Mouse (Mus musculus) limb, embryonic 13.5 days (tissue): ENCODE results near the gene Cdipt. TPM values are rescaled to one million over a fixed set of nuclear protein-coding genes. Genes with fewer than 3 reads are reported as not detected.

ENCODE experiments used
- ATAC-seq: fragments of 200-750 bp; cut with Nextera tagmentation; 2 replicates; pipeline ENCODE4 v1.8.0; 2017; ENCODE audit warnings: low read depth, moderate number of reproducible peaks, moderate TSS enrichment; ENCODE audit not compliant: low FRiP score
- H3K27ac ChIP-seq: fragments of 300-500 bp; sonication (generic); 2 replicates; pipeline ENCODE4 v1.5.1; 2015; ENCODE audit warnings: inconsistent platforms, mild to moderate bottlenecking, moderate library complexity
- H3K27me3 ChIP-seq: fragments of 300-500 bp; sonication (generic); 2 replicates; pipeline ENCODE4 v1.6.1; 2015; ENCODE audit warnings: mild to moderate bottlenecking, inconsistent platforms
- H3K36me3 ChIP-seq: fragments of 300-500 bp; sonication (generic); 2 replicates; pipeline ENCODE4 v1.6.1; 2015; ENCODE audit warnings: inconsistent platforms, mild to moderate bottlenecking, moderate library complexity
- H3K4me1 ChIP-seq: fragments of 300-500 bp; sonication (generic); 2 replicates; pipeline ENCODE4 v1.6.1; 2015; ENCODE audit warnings: inconsistent platforms
- H3K4me2 ChIP-seq: fragments of 300-500 bp; sonication (generic); replicated peaks from 2 replicates; pipeline ENCODE4 v1.6.1; 2015; ENCODE audit warnings: inconsistent platforms, mild to moderate bottlenecking, moderate library complexity
- H3K4me3 ChIP-seq: fragments of 300-500 bp; sonication (generic); 2 replicates; pipeline ENCODE4 v1.5.1; 2015; ENCODE audit warnings: moderate library complexity, mild to moderate bottlenecking, inconsistent platforms
- H3K9ac ChIP-seq: fragments of 300-500 bp; sonication (generic); 2 replicates; pipeline ENCODE4 v1.6.1; 2015; ENCODE audit warnings: mild to moderate bottlenecking, inconsistent platforms
- H3K9me3 ChIP-seq: fragments of 300-500 bp; sonication (generic); 2 replicates; pipeline ENCODE4 v1.6.1; 2016; ENCODE audit warnings: inconsistent platforms
- WGBS: fragments of 180-500 bp; shearing (Covaris S2); methylation state at CpG from one replicate; pipeline ENCODE4 v1.1.7; 2015; 5-methylcytosine and 5-hydroxymethylcytosine counted together
- polyA plus RNA-seq: library from polyadenylated mRNA; unstranded; fragments of >200 nt; fragmentation: Nextera tagmentation; extraction: Ambion mirVana; gene quantifications from 2 replicates; pipeline ENCODE4 v1.2.1, GENCODE M21; 2015

Cdipt gene
- polyA plus RNA-seq = 97.1 and 105 TPM in 2 replicates

GRCm38 (mm10) chr7:126975893-126975949 is at the start of gene Cdipt:
TSS of gene Cdipt (plus strand) at chr7:126975914.
- H3K4me3 ChIP-seq = peak within 1 kb of the TSS; percentile 98
- no peaks in the 10 kb centered on the region for H3K27me3 ChIP-seq
- WGBS = 0% methylated on average over 1 of the region's 1 CpGs
- ATAC-seq = no peak
- H3K36me3 ChIP-seq = peaks cover 27% of the 10 kb centered on the region
- peaks cover 15% of the 10 kb centered on the region for H3K4me1 ChIP-seq
- H3K9me3 ChIP-seq = no peaks in the 10 kb centered on the region
- peak within 1 kb of the TSS; percentile 77 for H3K4me2 ChIP-seq
- peak within 1 kb of the TSS; percentile 84 for H3K27ac ChIP-seq
- H3K9ac ChIP-seq = peak within 1 kb of the TSS; percentile 99

- peaks cover 8% of the 10 kb centered on the region for H3K36me3 ChIP-seq
- H3K27me3 ChIP-seq = no peaks in the 10 kb centered on the region
- H3K27ac ChIP-seq = no peak overlapping the region
- no peaks in the 10 kb centered on the region for H3K9me3 ChIP-seq
- no peak for ATAC-seq
- 19% methylated on average over 3 of the region's 3 CpGs for WGBS
- H3K4me2 ChIP-seq = no peak overlapping the region
- H3K4me3 ChIP-seq = no peak overlapping the region
- H3K4me1 ChIP-seq = peaks cover 17% of the 10 kb centered on the region
- no peak overlapping the region for H3K9ac ChIP-seq
Measured at GRCm38 (mm10) chr7:126926299-126926698, 49.4 kb upstream of the Cdipt start.

- Histone ChIP-seq H3K4me1 (peaks cover 12% of the 10 kb centered on the region), H3K4me2 (peak within 1 kb of the TSS; percentile 91), H3K36me3 (peaks cover 23% of the 10 kb centered on the region), H3K27ac (peak within 1 kb of the TSS; percentile 79), H3K9ac (peak within 1 kb of the TSS; percentile 90), H3K4me3 (peak within 1 kb of the TSS; percentile 80), H3K27me3 (no peaks in the 10 kb centered on the region), H3K9me3 (no peaks in the 10 kb centered on the region)
- peak; percentile 97 for ATAC-seq
- 4% methylated on average over 56 of the region's 56 CpGs for WGBS
Measured at GRCm38 (mm10) chr7:126928384-126929037, 47.2 kb upstream of the Cdipt start, which contains the start of gene Kctd13. TSS of gene Kctd13 (plus strand) at chr7:126928879.

GRCm38 (mm10) chr7:126929046-126929445 is 46.7 kb upstream of the Cdipt start:
- no peaks in the 10 kb centered on the region for H3K9me3 ChIP-seq

GRCm38 (mm10) chr7:126932652-126933051 is 43.1 kb upstream of the Cdipt start:
- no peaks in the 10 kb centered on the region for H3K27me3 ChIP-seq
- H3K4me3 ChIP-seq = no peak overlapping the region
- peaks cover 12% of the 10 kb centered on the region for H3K4me1 ChIP-seq
- peaks cover 50% of the 10 kb centered on the region for H3K36me3 ChIP-seq
- no peaks in the 10 kb centered on the region for H3K9me3 ChIP-seq
- H3K4me2 ChIP-seq = no peak overlapping the region
- H3K27ac ChIP-seq = no peak overlapping the region
- no peak overlapping the region for H3K9ac ChIP-seq
- ATAC-seq = no peak
- 89% methylated on average over 2 of the region's 2 CpGs for WGBS

More at GRCm38 (mm10) chr7:126929046-126929445, 46.7 kb upstream of the Cdipt start:
- H3K27ac ChIP-seq = peak overlapping the region; percentile 79
- peak overlapping the region; percentile 80 for H3K4me3 ChIP-seq
- peaks cover 26% of the 10 kb centered on the region for H3K36me3 ChIP-seq
- peaks cover 12% of the 10 kb centered on the region for H3K4me1 ChIP-seq
- H3K4me2 ChIP-seq = peak overlapping the region; percentile 91
- ATAC-seq = peak; percentile 78
- H3K9ac ChIP-seq = peak overlapping the region; percentile 90
- no peaks in the 10 kb centered on the region for H3K27me3 ChIP-seq
- WGBS = under 1% methylated on average over 27 of the region's 27 CpGs

GRCm38 (mm10) chr7:126941171-126941570 is 34.5 kb upstream of the Cdipt start:
- H3K4me3 ChIP-seq = no peak overlapping the region
- H3K36me3 ChIP-seq = peaks cover 45% of the 10 kb centered on the region
- no peak for ATAC-seq
- no peaks in the 10 kb centered on the region for H3K9me3 ChIP-seq
- H3K9ac ChIP-seq = no peak overlapping the region; the same call in 1 of the 2 replicates
- H3K4me1 ChIP-seq = no peaks in the 10 kb centered on the region
- WGBS = 46% methylated on average over 6 of the region's 6 CpGs
- no peaks in the 10 kb centered on the region for H3K27me3 ChIP-seq
- H3K27ac ChIP-seq = no peak overlapping the region
- H3K4me2 ChIP-seq = no peak overlapping the region

GRCm38 (mm10) chr7:126941801-126942200 is 33.9 kb upstream of the Cdipt start:
- ATAC-seq = no peak
- H3K4me1 ChIP-seq = no peaks in the 10 kb centered on the region
- 81% methylated on average over 5 of the region's 5 CpGs for WGBS
- peaks cover 38% of the 10 kb centered on the region for H3K36me3 ChIP-seq
- no peak overlapping the region for H3K27ac ChIP-seq
- H3K4me3 ChIP-seq = no peak overlapping the region
- H3K9ac ChIP-seq = no peak overlapping the region
- H3K9me3 ChIP-seq = no peaks in the 10 kb centered on the region
- no peak overlapping the region for H3K4me2 ChIP-seq
- no peaks in the 10 kb centered on the region for H3K27me3 ChIP-seq

- Histone ChIP-seq H3K4me2 (no peak overlapping the region), H3K27ac (no peak overlapping the region), H3K36me3 (peaks cover 23% of the 10 kb centered on the region), H3K9ac (no peak overlapping the region), H3K9me3 (no peaks in the 10 kb centered on the region), H3K4me3 (no peak overlapping the region), H3K4me1 (peaks cover 15% of the 10 kb centered on the region), H3K27me3 (peaks cover 24% of the 10 kb centered on the region)
- ATAC-seq = no peak
- 46% methylated on average over 3 of the region's 3 CpGs for WGBS
Measured at GRCm38 (mm10) chr7:126946530-126946929, 29.2 kb upstream of the Cdipt start.

GRCm38 (mm10) chr7:126948626-126949025 is 27.1 kb upstream of the Cdipt start:
- peak overlapping the region; percentile 100; the same call in 1 of the 2 replicates for H3K4me2 ChIP-seq
- peaks cover 44% of the 10 kb centered on the region for H3K27me3 ChIP-seq
- WGBS = 76% methylated on average over 10 of the region's 10 CpGs
- H3K4me3 ChIP-seq = no peak overlapping the region
- no peak for ATAC-seq
- H3K9me3 ChIP-seq = no peaks in the 10 kb centered on the region
- no peak overlapping the region for H3K9ac ChIP-seq
- peaks cover 26% of the 10 kb centered on the region for H3K4me1 ChIP-seq
- peaks cover 13% of the 10 kb centered on the region for H3K36me3 ChIP-seq
- H3K27ac ChIP-seq = no peak overlapping the region

GRCm38 (mm10) chr7:126949403-126949792 is 26.3 kb upstream of the Cdipt start, which contains the start of gene Asphd1:
TSS of gene Asphd1 (minus strand) at chr7:126949582.
- Histone ChIP-seq H3K4me3 (peak within 1 kb of the TSS; percentile 51), H3K9me3 (no peaks in the 10 kb centered on the region), H3K27ac (no peak within 1 kb of the TSS), H3K9ac (peak within 1 kb of the TSS; percentile 26), H3K4me2 (peak within 1 kb of the TSS; percentile 100), H3K4me1 (peaks cover 26% of the 10 kb centered on the region), H3K36me3 (peaks cover 9% of the 10 kb centered on the region), H3K27me3 (peaks cover 47% of the 10 kb centered on the region)
- ATAC-seq = peak; percentile 59
- WGBS = under 1% methylated on average over 21 of the region's 21 CpGs

GRCm38 (mm10) chr7:126949793-126950646 is 25.7 kb upstream of the Cdipt start, which contains the start of gene Sez6l2:
TSS of gene Sez6l2 (plus strand) at chr7:126950563.
- peak within 1 kb of the TSS; percentile 100 for H3K4me2 ChIP-seq
- H3K4me3 ChIP-seq = peak within 1 kb of the TSS; percentile 51
- peaks cover 47% of the 10 kb centered on the region for H3K27me3 ChIP-seq
- peaks cover 26% of the 10 kb centered on the region for H3K4me1 ChIP-seq
- no peak within 1 kb of the TSS for H3K27ac ChIP-seq
- ATAC-seq = peak; percentile 88
- H3K36me3 ChIP-seq = peaks cover 3% of the 10 kb centered on the region
- H3K9me3 ChIP-seq = no peaks in the 10 kb centered on the region
- under 1% methylated on average over 42 of the region's 42 CpGs for WGBS
- peak within 1 kb of the TSS; percentile 26 for H3K9ac ChIP-seq
